Mouse (Mus musculus) left cerebral cortex, adult 2 months (tissue): ENCODE data around the gene Ppfia4. TPM values are rescaled to one million over a fixed set of nuclear protein-coding genes. Genes with fewer than 3 reads are reported as not detected.
"Not testable (repeated sequence)": the region's sequence is repeated elsewhere in the genome, so short reads cannot be mapped to it uniquely, and the experiment has no call there.

ENCODE experiments used
- DNase-seq, 2 experiments: peaks; one replicate each; pipeline ENCODE4 v3.0.0; 2021 to 2022; ENCODE audit warnings: low spot score in 2 of 2, mixed read lengths in 1 of 2; ENCODE audit errors: extremely low spot score in 1 of 2
- H3K27ac ChIP-seq: fragments of 200-600 bp; 2 replicates; pipeline ENCODE4 v1.8.1; 2022
- H3K4me3 ChIP-seq: fragments of 200-600 bp; 2 replicates; pipeline ENCODE4 v1.8.1; 2022
- CTCF ChIP-seq: fragments of 200-600 bp; IDR thresholded peaks from 2 replicates; pipeline ENCODE4 v1.8.1; 2022; ENCODE audit warnings: antibody characterized with exemption, mild to moderate bottlenecking, moderate library complexity
- intact Hi-C: fragments of 180-260 bp; cut with DNase I; formaldehyde crosslinking; loops from one replicate; pipeline ENCODE4 v1.15.1; 2025
- total RNA-seq, 2 experiments: library from RNA; stranded (reverse); gene quantifications; 2 replicates each; pipeline ENCODE4 v1.2.3; 2021

The Ppfia4 gene
- total RNA-seq, 2 experiments from 2014 or later = 50.7 to 50.8 TPM

DNA sequence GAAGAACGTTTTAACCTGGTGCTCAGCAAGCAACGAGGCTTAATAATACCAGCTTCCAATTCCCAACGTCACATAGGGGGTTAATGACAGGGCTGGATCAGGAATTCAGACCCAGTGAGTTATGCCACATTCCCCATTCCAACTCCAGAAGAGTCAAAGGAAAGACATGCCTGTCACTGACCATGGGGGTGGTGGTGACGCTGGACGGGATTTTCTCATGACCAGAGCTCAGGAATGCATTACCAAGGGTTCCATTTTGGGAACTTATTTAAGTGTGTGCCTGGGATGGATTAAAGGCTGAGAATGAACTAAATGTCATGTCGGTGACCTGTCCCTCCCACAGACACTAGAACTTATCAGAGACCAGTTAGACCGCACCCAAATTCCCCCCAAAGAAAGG is 55.9 kb downstream of the Ppfia4 start:
- no peak overlapping the region for H3K27ac ChIP-seq
- TF ChIP-seq CTCF = no peak
- DNase-seq = no peak

GRCm38 (mm10) chr1:134275616-134276464 is 56.9 kb downstream of the Ppfia4 start:
- Histone ChIP-seq H3K27ac (peak overlapping the region; percentile 70), H3K4me3 (no peak overlapping the region)
- peak in 1 of 2 experiments; percentile 38 for DNase-seq
- intact Hi-C loops = loop anchor here (1.0 to 2.0 kb wide), 2 partner anchors 29 to 59 kb away; no protein-coding TSS in a partner anchor
- TF ChIP-seq CTCF = no peak

More for the DNA sequence above, 55.9 kb downstream of the Ppfia4 start:
- H3K4me3 ChIP-seq = no peak overlapping the region
- intact Hi-C loops = loop anchor here (1.0 to 2.0 kb wide), 2 partner anchors 28 to 58 kb away; no protein-coding TSS in a partner anchor

DNA sequence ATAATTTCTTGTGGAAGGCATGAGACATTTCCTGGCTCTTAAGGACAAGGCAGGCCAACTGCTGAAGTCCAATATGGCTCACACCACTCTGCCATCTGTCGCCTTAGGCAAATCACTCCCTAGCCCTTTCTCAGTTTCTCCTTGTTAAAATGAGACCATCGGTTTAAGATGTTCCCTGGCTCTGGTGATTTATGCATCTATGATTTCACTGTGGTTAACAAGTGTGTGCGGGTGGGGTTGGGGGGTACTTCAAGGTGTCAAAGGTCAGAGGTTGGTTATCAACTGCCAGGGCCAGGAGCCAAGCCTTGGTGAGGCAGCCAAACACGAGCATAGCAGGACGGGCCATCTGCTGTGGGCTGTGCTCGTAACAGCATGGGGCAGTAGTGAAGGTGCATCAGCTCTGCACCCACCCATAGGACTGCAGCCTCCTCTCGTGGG is 58.2 kb downstream of the Ppfia4 start:
- no peak for DNase-seq
- intact Hi-C loops = no loop called here
- Histone ChIP-seq H3K27ac (peak overlapping the region; percentile 70), H3K4me3 (no peak overlapping the region)
- no peak for TF ChIP-seq CTCF

DNA sequence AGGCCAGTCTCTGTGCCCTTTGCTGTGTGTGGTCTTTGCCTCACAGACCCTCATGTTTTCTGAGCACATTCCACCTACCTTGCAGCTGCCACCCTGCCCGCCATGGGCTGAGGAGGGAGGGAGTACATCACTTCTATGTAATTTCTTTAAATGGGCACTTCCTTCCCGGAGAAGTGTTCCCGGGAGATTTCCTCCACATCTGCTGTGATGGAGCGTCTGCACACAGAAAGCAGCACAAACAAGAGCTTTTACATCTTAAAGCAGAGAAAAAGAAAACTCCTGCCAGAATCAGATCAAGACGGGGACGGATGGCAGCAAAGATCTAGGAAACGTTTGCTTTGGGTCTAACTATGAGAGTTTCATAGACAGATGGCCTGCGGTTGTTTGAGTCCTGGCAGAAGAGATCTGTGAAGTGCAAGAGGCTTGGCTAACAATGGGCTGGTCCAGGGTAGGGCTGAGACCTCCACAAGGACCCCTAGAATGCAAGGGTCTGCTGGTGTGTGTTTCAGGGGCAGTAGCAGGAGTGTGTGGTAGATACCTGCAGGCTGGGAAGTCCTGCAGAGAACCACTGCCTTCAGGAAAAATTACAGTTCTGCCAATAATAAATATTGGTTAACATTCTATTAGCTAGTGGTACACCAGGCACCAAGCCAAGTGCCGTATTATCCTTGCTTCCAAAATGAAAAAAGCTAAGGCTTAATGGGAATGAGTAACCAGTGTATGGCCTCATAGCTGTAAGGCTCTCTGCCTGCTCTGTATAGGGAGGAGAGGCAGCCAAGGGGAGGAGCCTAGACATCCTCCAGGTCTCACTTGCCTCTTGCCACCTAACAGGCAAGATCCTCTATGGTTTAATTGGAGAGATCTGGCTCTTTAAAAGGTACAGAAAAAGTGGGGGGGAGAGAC is 59.0 kb downstream of the Ppfia4 start:
- no peak for TF ChIP-seq CTCF
- peak in 1 of 2 experiments; percentile 26 for DNase-seq
- H3K4me3 ChIP-seq = no peak overlapping the region
- H3K27ac ChIP-seq = peak overlapping the region; percentile 70
- intact Hi-C loops = no loop called here

GRCm38 (mm10) chr1:134272754-134273250 is 59.9 kb downstream of the Ppfia4 start:
- intact Hi-C loops = no loop called here
- H3K4me3 ChIP-seq = no peak overlapping the region
- no peak for TF ChIP-seq CTCF
- no peak for DNase-seq
- peak overlapping the region; percentile 70 for H3K27ac ChIP-seq

DNA sequence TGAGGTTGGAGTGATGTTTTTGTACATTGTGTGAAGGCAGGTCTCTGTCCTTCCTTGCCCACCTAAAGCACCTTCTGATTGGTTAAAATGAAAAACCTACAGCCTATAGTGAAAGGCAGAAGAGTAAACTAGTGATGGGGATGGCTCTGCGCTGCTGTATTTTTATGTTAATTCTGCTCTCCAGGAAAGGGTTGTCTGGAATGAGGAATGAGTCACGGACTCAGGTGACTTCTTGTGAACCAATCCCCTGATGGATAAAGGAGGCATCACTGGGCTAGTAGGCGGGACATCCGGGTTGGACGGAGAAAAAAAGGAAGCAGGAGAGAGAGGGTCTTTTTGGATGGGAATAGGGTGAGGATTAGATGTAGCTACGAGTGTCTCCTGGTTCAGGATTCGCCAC is 62.7 kb downstream of the Ppfia4 start:
- DNase-seq = no peak
- H3K4me3 ChIP-seq = no peak overlapping the region
- H3K27ac ChIP-seq = no peak overlapping the region
- TF ChIP-seq CTCF = no peak
- intact Hi-C loops = no loop called here

GRCm38 (mm10) chr1:134265797-134266196 is 66.9 kb downstream of the Ppfia4 start:
- Histone ChIP-seq H3K27ac (no peak overlapping the region), H3K4me3 (no peak overlapping the region)
- no peak for DNase-seq
- intact Hi-C loops = no loop called here
- TF ChIP-seq CTCF = no peak

- Histone ChIP-seq H3K4me3 (no peak overlapping the region), H3K27ac (no peak overlapping the region)
- intact Hi-C loops = no loop called here
- no peak for DNase-seq
- no peak for TF ChIP-seq CTCF
These were observed 68.4 kb downstream of the Ppfia4 start for GRCm38 (mm10) chr1:134264341-134264740.

DNA sequence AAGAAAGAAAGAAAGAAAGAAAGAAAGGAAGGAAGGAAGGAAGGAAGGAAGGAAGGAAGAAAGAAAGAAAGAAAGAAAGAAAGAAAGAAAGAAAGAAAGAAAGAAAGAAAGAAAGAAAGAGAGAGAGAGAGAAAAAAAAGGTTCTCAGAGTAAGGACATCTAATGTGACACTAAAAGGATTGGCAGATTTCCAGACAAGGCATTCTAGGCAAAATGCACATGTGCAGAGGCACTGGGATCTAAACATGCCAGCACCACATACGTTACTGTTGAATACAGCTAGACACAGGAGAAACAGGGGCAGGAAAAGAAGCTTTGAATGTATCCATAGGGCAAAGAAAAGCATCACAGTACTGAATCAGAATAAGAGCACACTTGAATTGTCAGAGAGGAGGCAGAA is 83.0 kb downstream of the Ppfia4 start:
- not testable (repeated sequence) for H3K4me3 ChIP-seq, H3K27ac ChIP-seq, DNase-seq
- intact Hi-C loops = loop anchor here (5.0 kb wide), 1 partner anchor 73 kb away; no protein-coding TSS in a partner anchor

Other genes with a start within 250 kb of the Ppfia4 start
- not detected for gene Chit1, start 221.7 kb downstream of the Ppfia4 start, total RNA-seq
- 10 to 100 TPM; 14.0 TPM for gene Chil1, start 150.8 kb downstream of the Ppfia4 start, total RNA-seq
- gene Mybph, start 139.5 kb downstream of the Ppfia4 start, total RNA-seq = under 1 TPM in 1 of 2 experiments, not detected in 1; 0.25 TPM
- 100 to 1,000 TPM; 180 to 188 TPM for gene Adora1, start 97.5 kb downstream of the Ppfia4 start, total RNA-seq
- not detected for gene Myog, start 42.9 kb downstream of the Ppfia4 start, total RNA-seq
- 10 to 100 TPM; 57.2 to 70.8 TPM for gene Tmem183a, start 29.1 kb upstream of the Ppfia4 start, total RNA-seq
- gene 4933406M09Rik, start 53.0 kb upstream of the Ppfia4 start, total RNA-seq = not detected
- gene Cyb5r1, start 72.6 kb upstream of the Ppfia4 start, total RNA-seq = 10 to 100 TPM; 20.3 to 23.3 TPM
- gene Adipor1, start 82.5 kb upstream of the Ppfia4 start, total RNA-seq = 10 to 100 TPM; 55.9 to 58.2 TPM
- gene Klhl12, start 122.6 kb upstream of the Ppfia4 start, total RNA-seq = 10 to 100 TPM; 36.1 to 38.9 TPM
- gene Rabif, start 161.7 kb upstream of the Ppfia4 start, total RNA-seq = 10 to 100 TPM; 25.8 to 28.6 TPM
- not detected for gene Mgat4e, start 216.8 kb upstream of the Ppfia4 start, total RNA-seq
- 10 to 100 TPM; 70.5 to 71.0 TPM for gene Kdm5b, start 227.2 kb upstream of the Ppfia4 start, total RNA-seq